Mouse (Mus musculus): ENCODE data around the gene Hfe.
"Not testable (repeated sequence)": the region's sequence is repeated elsewhere in the genome, so short reads cannot be mapped to it uniquely, and the experiment has no call there.

Hfe gene

DNA sequence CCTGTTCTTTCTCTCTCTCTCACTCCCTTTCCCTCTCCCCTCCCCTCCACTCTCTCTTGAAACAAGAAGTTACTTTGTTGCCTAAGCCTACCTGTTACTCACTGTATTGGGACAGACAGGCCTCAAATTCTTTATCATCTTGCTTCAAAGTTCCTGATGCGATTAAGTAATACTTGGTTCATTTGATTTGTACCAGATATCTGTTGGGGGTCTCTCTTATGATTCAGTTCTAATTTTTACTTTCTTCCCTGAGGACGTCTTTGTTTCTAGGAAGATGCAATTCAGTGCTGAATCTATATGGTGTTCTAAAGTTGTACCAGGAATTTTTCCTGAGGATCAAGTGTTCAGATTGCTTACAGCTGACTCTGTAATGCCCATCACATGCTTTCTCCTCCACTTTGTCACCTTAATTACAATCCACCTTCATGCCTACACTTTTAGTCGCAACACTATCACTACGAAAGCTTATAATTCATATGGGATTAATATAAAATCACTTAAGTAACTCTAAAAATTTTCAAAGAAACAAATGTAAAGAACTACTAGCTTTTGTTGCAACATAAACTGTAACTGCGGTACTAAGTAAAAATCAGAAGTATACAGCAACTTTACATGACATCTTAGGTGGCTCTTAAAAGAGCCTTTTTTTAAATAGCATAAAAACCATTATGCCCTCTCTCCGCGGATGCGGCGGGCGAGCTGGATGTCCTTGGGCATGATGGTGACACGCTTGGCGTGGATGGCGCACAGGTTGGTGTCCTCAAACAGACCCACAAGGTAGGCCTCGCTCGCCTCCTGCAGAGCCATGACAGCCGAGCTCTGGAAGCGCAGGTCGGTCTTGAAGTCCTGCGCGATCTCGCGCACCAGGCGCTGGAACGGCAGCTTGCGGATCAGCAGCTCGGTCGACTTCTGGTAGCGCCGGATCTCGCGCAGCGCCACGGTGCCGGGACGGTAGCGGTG lies 34.0 kb upstream of the Hfe start:
- peak; percentile 72 for DNase-seq (ENCODE audit: extremely low read depth, low read depth)

DNA sequence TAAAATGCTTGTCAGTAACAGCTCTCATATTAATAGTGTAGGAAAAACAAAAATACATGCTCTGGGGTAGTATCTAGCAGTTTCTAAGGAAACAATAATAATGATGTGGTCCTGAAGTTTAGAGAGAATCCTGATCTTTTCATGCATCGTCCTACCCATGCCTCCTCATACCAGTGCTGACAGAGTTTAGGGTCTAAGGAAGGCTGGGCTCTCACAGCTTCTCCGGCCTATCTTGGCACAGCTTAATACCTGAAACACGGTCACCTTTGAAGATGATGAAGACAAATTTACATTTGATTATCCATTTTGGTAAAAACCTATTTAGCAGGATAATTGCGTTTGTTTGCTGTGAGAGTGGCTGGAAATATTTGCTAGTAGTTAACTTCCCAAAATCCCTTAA lies 33.3 kb upstream of the Hfe start:
- DNase-seq (ENCODE audit: extremely low read depth, low read depth) = no peak

DNA sequence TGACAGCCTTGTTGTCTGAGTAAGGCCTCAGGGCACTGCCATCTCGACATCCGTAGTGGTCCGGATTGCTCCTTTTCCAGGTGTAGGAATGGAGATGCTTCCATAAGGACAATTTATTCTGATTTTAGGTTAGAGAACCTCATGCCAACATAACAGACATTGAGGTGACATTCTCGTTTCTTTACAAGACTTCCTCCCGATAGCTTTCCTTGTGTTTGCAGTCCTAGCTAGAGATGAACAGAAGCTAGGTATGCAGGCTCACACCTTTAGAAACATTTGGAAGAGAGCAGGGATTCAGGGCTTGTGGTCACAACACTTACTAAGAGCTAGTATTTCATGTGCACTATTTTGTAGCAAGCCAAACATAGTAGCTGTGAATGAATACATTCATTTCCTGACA lies 32.6 kb upstream of the Hfe start:
- DNase-seq (ENCODE audit: extremely low read depth, low read depth) = no peak

DNA sequence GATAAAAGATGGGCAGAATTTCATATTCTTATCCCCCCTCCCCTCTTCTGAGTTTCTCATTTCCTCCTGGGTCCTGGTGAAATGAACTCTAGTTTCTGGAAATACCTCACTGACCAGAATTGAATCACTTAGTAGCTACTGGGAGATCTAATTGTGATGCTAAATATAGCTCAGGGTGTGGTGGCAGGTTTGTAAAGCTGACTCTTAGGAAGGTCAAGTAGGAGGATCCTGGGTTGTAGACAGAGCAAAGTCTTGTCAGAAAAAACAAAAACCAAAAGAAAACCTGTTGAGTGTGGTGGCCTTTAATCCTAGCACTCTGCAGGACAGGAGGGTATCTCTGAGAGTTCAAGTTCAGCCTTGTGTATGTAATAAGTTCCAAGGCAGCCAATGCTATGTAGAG lies 31.4 kb upstream of the Hfe start:
- no peak for DNase-seq (ENCODE audit: extremely low read depth, low read depth)

DNA sequence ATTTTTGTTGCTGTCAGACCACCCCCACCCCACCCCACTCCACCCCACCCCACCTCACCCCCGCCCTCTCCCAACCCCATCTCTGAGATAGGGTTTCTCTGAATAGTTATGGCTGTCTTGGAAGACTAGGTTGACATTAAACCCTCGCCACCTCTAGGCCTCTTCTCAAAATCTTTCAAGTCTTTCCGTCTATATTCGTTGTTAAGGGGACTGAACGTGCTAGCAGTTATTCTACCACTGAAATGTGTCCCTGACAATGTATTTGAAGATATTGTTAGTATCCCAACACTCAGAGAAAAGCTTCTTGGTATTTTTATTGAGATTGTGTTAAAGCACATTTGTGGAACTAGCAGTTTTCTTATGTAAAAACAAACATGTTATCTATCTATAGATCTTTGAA lies 30.3 kb upstream of the Hfe start:
- DNase-seq (ENCODE audit: extremely low read depth, low read depth) = no peak

DNA sequence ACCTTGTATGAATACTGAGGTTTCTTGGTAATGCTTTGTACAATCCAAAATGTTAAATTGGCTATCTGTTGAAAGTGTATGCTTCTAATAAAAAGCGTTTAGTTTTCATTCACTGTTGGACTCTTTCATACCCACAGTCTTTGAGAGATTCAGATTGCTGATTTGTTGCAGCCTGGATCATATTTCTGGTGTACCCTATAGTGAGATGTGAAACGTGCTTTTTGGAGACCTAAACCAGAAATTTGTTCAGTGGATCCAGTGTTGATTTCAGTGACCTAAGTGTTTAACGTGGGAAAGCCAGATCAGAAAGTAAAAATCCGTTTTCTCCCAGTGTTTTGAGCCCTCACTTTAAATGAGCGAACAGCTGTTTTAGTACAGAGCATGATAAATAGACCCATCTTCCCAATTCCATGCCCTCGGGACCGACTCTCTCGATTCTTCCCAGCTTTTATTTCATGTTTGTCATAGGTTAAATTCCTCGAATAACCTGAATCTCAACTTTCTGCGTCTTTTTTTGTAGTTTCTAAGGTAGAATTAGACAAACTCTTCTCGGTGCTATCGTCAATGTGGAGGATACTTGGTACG lies 29.7 kb upstream of the Hfe start:
- DNase-seq (ENCODE audit: extremely low read depth, low read depth) = no peak

DNA sequence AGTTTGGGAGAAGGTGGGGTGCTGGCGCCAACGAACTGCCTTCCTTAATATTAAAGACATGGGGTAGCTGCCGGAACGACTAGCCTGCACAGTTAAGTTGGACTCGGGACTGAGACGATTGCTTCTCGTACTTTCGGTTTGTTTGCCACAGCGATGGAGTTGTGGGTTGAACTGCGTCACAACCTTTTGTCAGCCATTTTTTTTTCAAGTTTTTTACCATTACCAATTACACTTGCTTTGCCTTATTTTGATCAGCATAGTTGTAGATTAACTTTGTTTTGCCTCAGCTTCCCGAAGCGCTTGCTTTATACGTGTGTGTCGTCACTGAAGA lies 29.2 kb upstream of the Hfe start:
- DNase-seq (ENCODE audit: extremely low read depth, low read depth) = no peak

DNA sequence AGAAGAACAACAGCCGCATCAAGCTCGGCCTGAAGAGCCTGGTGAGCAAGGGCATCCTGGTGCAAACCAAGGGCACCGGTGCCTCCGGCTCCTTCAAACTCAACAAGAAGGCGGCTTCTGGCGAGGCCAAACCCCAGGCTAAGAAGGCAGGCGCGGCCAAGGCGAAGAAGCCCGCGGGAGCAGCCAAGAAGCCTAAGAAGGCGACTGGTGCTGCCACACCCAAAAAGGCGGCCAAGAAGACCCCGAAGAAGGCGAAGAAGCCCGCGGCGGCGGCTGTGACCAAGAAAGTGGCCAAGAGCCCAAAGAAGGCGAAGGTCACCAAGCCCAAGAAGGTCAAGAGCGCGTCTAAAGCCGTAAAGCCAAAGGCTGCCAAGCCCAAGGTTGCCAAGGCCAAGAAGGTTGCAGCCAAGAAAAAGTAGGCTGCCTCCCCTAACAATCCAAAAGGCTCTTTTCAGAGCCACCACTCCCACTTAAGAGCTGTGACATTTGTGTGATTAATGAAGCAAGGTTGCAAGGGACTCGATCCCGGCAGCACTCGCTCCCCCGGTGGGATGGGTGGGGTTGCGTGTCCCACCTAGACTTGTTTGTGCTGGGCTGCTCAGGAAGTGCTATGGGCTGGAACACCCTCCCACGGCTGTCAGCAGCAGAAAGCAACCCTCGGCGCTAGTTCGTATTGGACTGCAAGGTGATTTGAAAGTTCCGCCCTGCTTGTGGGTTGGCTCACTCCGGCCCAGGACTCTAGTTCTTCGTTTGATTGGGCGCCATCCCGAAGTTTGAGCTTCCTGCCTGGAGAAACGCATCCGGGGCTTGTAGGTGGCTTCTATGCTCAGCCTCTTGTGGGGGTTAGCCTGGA lies 28.6 kb upstream of the Hfe start:
- peak; percentile 96 for DNase-seq (ENCODE audit: extremely low read depth, low read depth)

DNA sequence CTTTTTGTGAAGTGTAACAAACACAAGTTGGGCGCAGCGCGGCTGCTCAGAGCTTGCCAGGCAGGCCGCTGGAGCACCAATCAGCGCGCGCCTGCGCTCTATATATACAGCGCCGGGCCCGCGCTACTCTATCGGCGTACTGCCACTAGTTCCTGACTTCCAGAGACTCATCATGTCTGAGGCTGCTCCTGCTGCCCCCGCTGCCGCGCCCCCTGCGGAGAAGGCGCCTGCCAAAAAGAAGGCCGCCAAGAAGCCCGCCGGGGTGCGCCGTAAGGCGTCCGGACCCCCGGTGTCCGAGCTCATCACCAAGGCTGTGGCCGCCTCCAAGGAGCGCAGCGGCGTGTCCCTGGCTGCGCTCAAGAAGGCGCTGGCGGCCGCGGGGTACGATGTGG lies 28.0 kb upstream of the Hfe start, which contains the start of gene Hist1h1c:
TSS of gene Hist1h1c (plus strand) at position 132 of the 392 bp plus-strand sequence.
- DNase-seq (ENCODE audit: extremely low read depth, low read depth) = peak; percentile 92

DNA sequence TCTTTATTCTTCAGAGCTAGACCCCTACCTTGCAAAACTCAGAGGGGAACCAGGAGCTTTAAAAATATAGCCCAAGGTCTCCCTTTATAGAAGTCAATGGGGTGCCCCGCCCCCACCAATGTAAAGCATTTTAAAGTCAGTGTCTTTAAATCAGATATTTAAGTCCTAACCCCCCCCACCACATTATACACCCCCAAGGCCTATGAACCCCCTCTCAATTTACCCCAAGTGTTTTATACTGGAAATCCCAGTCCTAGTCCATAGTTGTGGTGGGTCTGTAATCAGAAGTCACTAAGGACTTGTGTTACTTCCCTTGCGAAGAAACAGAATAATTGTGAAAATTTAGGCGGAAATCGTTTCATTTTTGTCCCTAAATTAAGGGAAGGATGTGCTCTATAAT lies 27.4 kb upstream of the Hfe start:
- DNase-seq (ENCODE audit: extremely low read depth, low read depth) = no peak

DNA sequence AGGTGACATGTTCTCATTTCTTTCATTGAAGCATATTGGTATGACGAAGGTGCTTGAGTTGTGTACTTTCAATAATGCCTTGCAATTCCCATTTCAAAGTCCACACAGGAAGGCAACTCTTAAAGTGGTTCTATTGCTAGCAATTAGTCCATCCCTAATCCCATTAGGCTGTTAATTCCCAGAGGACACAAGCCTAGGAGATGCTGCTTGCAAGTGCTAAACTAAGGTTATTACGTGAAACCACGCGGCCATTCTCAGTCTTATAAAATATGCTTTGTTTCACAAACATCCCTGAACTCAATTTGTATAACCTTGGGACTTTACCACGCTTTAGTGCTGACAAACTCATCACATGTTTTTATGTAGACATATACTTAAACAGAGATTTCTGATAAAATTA lies 26.4 kb upstream of the Hfe start:
- DNase-seq (ENCODE audit: extremely low read depth, low read depth) = no peak

DNA sequence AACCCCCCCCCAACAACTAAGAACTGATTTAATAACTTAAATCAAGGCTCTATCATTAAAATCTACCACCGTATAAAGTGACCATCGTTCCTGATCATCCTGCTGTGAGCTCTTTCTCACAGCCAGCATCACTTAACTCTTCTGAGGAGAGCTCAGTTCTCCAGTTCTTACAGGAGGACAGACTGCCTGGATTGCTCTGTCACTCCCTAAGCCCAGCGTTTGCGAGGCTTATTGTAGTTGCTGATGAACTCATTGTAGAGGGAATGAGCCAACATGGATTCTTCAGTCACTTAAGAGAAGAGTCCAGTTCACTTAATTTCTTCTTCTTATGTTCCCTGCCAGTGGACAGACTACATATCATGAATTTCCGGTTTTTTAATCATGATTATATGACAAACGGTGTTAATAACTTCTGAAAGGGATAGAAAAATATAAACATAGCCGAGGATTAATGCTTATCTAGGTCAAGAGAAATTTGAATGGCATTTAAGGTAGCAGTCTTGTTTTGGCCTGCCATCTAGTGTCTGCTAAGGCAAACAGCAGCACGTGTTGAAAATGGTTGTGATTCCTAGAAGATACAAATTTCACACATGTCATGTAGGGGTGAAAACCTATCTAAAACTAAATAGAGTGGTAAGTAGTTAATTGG lies 21.6 kb upstream of the Hfe start:
- DNase-seq (ENCODE audit: extremely low read depth, low read depth) = peak; percentile 70

DNA sequence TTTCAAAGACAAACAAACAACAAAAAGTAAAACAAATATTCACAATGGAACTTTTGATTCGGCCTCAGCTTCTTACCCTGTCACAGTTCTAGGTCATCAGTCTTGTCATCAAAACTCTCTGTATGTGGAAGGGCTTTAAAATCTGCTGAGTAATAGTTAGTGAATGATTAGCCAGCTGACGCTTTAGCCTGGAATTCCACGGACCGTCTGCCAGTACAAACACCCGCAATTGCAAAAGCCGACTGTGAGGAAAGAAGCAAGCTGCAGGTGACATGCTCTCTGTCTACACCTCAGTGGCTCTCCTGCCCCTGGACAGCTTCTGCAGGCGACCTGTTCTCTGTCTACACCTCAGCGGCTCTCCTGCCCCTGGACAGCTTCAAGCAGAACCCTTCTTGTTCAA lies 19.8 kb upstream of the Hfe start:
- DNase-seq (ENCODE audit: extremely low read depth, low read depth) = no peak

DNA sequence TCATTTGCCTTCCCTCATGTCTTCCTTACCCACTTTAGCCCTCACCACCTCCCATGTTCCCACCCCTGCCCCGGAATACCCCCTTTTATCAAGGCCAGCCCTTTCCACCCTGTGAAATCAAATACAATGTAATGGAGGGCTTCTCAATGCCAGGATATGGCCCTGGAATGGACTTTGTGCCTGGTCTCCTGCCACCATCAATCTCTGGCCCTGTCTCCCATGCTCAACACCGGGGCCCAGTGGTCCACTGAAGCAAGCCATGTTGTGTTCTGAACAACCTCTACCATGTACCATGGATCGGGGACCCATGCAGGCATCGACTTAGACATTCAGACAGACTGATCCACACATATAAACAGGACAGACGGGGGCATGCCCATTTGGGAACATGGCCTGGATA lies 19.1 kb upstream of the Hfe start:
- no peak for DNase-seq (ENCODE audit: extremely low read depth, low read depth)

DNA sequence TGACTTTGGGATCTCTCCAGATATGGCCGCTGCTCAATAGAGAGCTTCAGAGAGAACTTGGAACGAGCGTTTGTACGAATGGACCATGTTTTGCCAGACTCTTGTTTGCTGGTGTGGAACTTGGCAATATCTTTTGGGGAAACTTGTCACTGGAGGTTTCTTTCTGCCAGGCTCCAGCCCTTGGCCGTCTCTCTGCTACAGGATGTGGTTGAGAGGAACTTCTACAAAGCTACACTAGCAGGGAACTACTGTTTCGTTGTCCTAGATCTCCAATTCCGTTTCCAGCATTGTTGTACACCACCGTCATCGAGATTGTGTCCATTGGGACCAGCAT lies 18.5 kb upstream of the Hfe start:
- no peak for DNase-seq (ENCODE audit: extremely low read depth, low read depth)

DNA sequence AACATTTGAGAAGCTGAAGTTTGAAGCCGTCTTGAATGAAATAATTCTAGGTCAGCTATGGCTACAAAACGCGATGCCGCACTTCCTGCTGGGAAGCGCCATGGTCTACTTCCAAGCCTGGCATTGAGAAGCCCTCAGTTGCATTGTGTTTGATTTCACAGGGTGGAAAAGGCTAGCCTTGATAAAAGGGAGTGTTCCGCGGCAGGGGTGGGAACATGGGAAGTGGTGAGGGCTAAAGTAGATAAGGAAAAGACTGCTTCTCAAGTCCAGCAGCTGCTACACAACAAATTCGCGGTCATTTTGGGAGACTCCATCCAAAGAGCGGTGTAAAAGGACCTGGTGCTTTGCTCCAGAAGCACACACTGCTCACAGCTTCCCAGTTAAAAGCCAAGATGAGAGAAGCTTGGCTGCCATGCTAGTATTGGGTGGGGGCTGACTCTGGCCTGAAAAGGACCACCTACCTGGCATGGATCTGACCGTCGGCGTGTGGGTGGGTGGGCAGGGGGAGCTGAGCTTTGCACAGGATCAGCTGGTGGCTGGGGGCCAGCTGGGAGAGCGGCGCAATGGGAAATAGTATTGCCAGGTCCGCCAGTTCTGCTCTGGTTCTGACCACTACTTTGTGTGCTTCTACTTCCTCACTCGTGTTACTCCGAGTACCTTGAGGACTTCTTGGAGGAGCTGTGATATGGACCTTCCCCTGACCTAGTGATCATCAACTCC lies 18.0 kb upstream of the Hfe start:
- no peak for DNase-seq (ENCODE audit: extremely low read depth, low read depth)

DNA sequence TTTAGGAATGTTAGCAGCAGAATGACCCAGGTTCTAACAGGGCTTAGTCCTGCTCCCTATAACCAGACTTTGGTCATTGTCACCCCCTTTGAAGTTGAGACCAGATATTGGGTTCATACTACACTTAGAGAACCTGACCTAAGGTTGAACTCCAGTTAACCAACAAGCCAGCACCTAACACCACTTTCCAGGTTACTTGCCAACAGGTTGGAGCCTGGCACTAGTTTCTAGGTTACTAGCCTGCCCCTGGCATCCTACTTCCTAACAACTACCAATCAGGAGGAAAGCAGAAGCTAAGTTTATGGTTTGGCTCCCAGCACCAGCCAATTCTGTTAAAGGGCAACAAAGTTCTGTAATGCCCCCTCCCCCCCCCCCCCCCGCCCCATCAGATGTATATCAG lies 14.6 kb upstream of the Hfe start:
- no peak for DNase-seq (ENCODE audit: extremely low read depth, low read depth)

DNA sequence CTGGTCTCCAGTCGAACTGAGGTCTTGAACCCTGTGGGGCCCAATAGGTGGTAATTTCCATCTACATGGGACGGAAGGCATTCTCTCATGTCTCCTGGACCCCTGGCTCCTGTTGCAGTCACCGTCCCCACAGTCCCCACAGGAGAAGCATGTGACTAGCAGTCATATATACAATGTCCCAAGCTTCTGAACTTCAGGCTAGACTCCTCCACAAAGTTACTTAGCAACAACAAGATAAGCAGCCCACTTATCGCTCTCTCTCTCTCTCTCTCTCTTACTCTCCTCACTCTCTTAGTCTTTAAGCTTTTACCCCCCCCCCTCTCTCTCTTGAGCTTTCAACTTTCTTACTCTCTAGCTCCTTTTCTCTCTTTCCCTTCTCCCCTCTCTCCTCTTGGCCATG lies 13.6 kb upstream of the Hfe start:
- DNase-seq (ENCODE audit: extremely low read depth, low read depth) = no peak

DNA sequence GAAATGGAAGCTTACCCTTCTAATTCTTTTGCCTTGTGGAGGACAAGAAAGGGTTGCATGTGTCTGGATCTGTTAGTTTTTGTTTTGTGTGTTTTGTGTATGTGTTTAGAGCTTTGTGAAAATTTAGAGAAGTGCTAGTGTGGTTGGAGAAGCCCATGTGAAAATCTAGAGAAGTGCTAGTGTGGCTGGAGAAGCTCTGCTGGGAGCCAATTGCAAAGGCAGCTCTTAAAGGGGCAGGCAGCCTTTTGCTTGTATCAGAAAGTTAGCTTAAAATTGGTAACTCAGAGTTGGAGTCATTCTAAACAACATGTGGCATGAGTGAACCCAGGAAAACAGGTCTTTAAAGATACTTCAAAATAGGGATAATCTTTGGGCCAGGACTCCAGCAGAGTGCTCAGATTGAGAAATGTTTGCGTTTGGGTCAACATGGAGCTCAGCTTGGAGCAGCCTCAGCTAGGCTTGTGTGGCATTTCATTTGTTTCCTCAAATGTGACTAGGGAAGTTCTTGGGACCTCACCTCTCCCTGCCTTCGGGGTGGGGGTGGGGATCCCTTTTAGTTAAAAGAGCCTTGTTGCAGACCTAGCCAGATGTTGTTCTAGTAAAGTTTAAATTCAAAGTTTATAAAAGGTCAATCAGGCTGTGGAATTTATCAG lies 7.1 kb upstream of the Hfe start:
- not testable (repeated sequence) for DNase-seq (ENCODE audit: extremely low read depth, low read depth)

DNA sequence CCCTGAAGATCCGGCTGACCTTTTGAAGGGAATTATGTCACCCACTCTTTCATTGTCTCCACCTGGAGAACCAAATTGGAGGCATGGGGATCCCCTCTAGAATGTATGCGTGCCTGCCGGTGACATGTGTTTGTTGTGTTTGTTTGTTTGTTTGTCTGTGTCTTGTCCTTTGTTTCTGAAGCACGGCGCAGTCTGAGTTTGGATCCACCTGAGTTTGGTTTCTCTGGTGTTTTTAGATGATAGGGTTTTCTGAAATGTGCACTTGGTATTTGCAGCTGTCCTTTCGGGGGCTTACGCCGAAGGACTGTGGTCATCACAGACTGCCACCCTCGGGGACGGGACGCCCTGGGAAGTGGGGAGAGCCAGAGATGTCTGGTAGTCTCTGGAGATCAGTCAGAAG lies 6.5 kb upstream of the Hfe start:
- DNase-seq (ENCODE audit: extremely low read depth, low read depth) = no peak
